Mouse (Mus musculus): ENCODE measurements around the gene Wfikkn1. TPM values are rescaled to one million over a fixed set of nuclear protein-coding genes. Genes with fewer than 3 reads are reported as not detected.

Gene Wfikkn1
- polyA plus RNA-seq, 1 experiment from 2014 or later, result 0.45 TPM

DNA sequence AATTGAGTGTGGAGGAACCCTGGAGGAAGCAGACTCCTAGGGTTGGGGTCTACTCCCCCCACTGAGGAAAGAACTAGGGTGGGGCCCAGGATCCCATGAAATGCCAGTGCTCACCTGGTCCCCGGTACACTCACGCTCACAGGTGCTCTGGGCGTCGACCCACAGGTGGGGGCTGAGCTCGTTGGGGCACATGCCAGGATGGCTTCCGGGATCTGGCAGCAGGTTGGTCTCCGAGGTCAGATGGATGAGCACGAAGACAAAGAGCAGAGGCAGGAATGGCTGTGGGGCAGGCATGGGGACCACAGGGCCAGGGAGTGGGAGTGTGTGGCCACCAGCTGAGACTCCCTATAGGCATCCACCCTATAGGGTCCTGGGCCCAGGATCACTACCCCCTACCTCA, 908 bp downstream of the Wfikkn1 start:
- H3K27ac ChIP-seq (ENCODE audit: low read length), result no peak overlapping the region
- H3K9ac ChIP-seq (ENCODE audit: low read depth, low read length), result no peak overlapping the region

DNA sequence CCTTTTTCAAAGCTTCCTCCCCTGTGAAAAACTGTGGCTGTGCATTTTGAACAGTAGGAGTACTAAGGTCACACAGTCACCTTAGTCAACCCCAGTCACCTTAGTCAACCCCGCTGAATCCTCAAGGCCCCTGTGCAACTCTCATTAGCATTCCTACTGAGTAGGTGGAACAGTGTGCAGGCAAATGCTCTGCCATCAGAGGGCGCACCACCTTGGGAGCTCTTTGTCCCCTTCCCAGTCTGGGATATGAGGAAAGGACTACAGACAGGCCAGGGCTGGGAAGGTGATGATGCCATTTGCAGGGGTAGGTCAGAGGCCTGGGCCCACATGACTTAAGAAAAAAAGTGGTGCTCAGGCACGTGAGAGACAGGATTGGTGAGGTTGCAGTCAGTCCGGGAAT, 1.4 kb downstream of the Wfikkn1 start:
- Histone ChIP-seq H3K9me3 (replicated peaks; ENCODE audit: control insufficient read depth, low read length, poor library complexity, severe bottlenecking) (no peaks in the 10 kb centered on the region), H3K27ac (ENCODE audit: low read length) (no peak overlapping the region), H3K4me1 (ENCODE audit: control insufficient read depth, insufficient read depth, low read length) (peaks cover 19% of the 10 kb centered on the region), H3K4me3 (ENCODE audit: low read depth, low read length) (no peak overlapping the region), H3K27me3 (ENCODE audit: control insufficient read depth, insufficient read depth, low read depth, low read length) (no peaks in the 10 kb centered on the region), H3K4me2 (ENCODE audit: low read length) (no peak overlapping the region), H3K9ac (ENCODE audit: low read depth, low read length) (no peak overlapping the region), H3K36me3 (ENCODE audit: control insufficient read depth, insufficient read depth, low read length) (peaks cover 19% of the 10 kb centered on the region)
- WGBS, result 42% methylated on average over 4 of the region's 4 CpGs
- ATAC-seq, result no peak

More for the DNA sequence above, 908 bp downstream of the Wfikkn1 start:
- WGBS, result 61% methylated on average over 8 of the region's 8 CpGs
- Histone ChIP-seq H3K4me2 (ENCODE audit: low read length) (no peak overlapping the region), H3K4me3 (ENCODE audit: low read depth, low read length) (no peak overlapping the region), H3K27me3 (ENCODE audit: control insufficient read depth, insufficient read depth, low read depth, low read length) (no peaks in the 10 kb centered on the region), H3K4me1 (ENCODE audit: control insufficient read depth, insufficient read depth, low read length) (peaks cover 19% of the 10 kb centered on the region), H3K9me3 (replicated peaks; ENCODE audit: control insufficient read depth, low read length, poor library complexity, severe bottlenecking) (no peaks in the 10 kb centered on the region), H3K36me3 (ENCODE audit: control insufficient read depth, insufficient read depth, low read length) (peaks cover 19% of the 10 kb centered on the region)
- ATAC-seq, result no peak

DNA sequence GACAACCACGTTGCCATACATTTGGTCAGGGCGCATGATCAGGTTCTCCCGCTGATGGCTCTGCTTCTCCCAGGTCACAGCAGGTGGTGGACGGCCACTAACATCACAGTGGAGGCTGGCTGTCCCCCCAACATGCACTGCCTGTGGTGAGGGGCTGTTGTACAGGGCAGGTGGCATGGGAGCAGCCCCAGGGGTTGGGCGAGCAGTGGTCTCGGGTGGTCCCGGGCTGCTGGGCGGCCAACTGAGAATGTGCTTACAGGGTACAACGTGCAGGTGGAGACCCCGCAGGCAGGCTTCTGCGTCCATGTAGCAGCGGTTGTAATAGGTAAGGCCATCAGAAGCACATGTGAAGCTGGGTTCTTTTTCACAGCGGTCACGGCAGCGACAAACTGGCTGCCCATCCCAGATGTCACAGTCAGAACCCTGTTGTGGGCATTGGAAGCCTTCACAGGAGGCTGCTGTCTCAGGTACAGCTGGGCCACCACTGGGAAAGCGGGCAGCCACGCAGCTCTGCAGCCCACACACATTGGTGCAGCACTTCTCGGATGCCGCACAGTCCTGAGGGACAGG, 2.0 kb downstream of the Wfikkn1 start:
- no peaks in the 10 kb centered on the region for H3K9me3 ChIP-seq (replicated peaks; ENCODE audit: control insufficient read depth, low read length, poor library complexity, severe bottlenecking)
- ATAC-seq, result no peak
- 84% methylated on average over 19 of the region's 19 CpGs for WGBS
- no peak overlapping the region for H3K9ac ChIP-seq (ENCODE audit: low read depth, low read length)
- peaks cover 18% of the 10 kb centered on the region for H3K36me3 ChIP-seq (ENCODE audit: control insufficient read depth, insufficient read depth, low read length)
- no peak overlapping the region for H3K4me3 ChIP-seq (ENCODE audit: low read depth, low read length)
- no peak overlapping the region for H3K27ac ChIP-seq (ENCODE audit: low read length)
- H3K27me3 ChIP-seq (ENCODE audit: control insufficient read depth, insufficient read depth, low read depth, low read length), result no peaks in the 10 kb centered on the region
- peaks cover 22% of the 10 kb centered on the region for H3K4me1 ChIP-seq (ENCODE audit: control insufficient read depth, insufficient read depth, low read length)
- H3K4me2 ChIP-seq (ENCODE audit: low read length), result no peak overlapping the region

DNA sequence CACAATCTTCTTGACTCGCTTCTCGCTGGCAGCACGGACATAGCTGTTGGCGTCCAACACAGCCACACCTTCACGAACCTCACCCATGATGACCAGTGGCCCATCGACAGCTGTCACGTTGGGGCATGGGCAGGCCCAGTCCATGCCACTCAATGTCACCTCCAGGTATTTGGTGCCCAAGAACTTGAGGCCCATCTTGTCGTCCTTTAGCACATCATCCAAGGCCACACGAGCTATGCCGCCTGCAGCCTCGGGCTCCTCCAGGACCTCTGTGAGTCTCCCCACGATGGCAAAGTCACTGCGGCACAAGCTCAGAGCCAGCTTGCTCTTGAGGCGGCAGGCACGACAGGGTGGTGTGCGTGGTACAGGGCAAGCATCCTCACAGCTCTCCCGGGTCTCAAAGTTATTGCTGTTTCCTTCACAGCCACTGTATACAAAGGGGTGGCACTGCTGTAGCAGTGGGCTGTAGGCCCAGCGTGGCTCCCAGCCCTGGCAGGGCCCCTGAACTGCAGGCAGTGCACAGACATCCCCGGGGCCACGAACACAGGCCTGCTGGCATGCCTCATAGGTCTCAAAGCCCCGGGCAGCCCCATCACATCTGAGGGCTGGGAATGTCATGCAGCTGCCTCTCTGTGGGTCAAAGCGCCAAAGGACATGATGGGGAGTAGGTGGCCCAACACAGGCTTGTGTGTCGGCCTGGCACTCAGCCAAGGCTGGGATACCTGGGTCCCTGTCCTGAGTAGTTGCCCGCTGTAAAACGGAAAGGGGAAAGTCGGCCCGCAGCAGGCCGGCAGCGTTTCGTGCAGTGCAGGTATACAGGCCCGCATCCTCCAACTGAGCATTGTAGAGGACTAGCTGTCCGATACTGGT, 2.7 kb downstream of the Wfikkn1 start:
- Histone ChIP-seq H3K9ac (ENCODE audit: low read depth, low read length) (no peak overlapping the region), H3K27me3 (ENCODE audit: control insufficient read depth, insufficient read depth, low read depth, low read length) (no peaks in the 10 kb centered on the region), H3K36me3 (ENCODE audit: control insufficient read depth, insufficient read depth, low read length) (peaks cover 11% of the 10 kb centered on the region), H3K9me3 (replicated peaks; ENCODE audit: control insufficient read depth, low read length, poor library complexity, severe bottlenecking) (no peaks in the 10 kb centered on the region), H3K4me2 (ENCODE audit: low read length) (no peak overlapping the region), H3K27ac (ENCODE audit: low read length) (no peak overlapping the region), H3K4me1 (ENCODE audit: control insufficient read depth, insufficient read depth, low read length) (peaks cover 23% of the 10 kb centered on the region), H3K4me3 (ENCODE audit: low read depth, low read length) (no peak overlapping the region)
- ATAC-seq, result no peak
- WGBS, result 91% methylated on average over 32 of the region's 32 CpGs

DNA sequence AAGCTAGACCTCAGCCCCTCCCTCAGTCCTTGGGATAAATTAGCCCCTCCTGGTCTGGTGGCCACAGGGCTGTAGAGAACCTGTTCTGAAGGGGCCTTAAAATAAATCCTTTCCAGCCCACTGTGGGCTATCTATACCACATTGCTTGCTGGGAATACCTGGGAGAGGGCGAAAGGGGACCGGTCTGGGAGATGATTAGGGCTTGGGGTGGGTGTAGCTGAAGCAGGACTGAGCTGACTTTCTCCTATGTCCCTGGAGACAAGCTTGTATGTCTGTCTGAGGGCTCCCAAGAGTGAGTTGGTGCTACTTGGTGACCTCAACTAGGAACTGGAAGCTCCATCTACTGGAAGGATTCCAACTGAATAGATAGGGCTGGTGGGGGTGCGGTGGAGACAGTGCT, 3.6 kb downstream of the Wfikkn1 start:
- Histone ChIP-seq H3K27ac (ENCODE audit: low read length) (no peak overlapping the region), H3K4me3 (ENCODE audit: low read depth, low read length) (no peak overlapping the region), H3K27me3 (ENCODE audit: control insufficient read depth, insufficient read depth, low read depth, low read length) (no peaks in the 10 kb centered on the region), H3K9me3 (replicated peaks; ENCODE audit: control insufficient read depth, low read length, poor library complexity, severe bottlenecking) (no peaks in the 10 kb centered on the region), H3K4me2 (ENCODE audit: low read length) (peak overlapping the region; percentile 77), H3K4me1 (ENCODE audit: control insufficient read depth, insufficient read depth, low read length) (peaks cover 23% of the 10 kb centered on the region), H3K9ac (ENCODE audit: low read depth, low read length) (no peak overlapping the region), H3K36me3 (ENCODE audit: control insufficient read depth, insufficient read depth, low read length) (peaks cover 11% of the 10 kb centered on the region)
- WGBS, result 94% methylated on average over 3 of the region's 3 CpGs
- ATAC-seq, result no peak

DNA sequence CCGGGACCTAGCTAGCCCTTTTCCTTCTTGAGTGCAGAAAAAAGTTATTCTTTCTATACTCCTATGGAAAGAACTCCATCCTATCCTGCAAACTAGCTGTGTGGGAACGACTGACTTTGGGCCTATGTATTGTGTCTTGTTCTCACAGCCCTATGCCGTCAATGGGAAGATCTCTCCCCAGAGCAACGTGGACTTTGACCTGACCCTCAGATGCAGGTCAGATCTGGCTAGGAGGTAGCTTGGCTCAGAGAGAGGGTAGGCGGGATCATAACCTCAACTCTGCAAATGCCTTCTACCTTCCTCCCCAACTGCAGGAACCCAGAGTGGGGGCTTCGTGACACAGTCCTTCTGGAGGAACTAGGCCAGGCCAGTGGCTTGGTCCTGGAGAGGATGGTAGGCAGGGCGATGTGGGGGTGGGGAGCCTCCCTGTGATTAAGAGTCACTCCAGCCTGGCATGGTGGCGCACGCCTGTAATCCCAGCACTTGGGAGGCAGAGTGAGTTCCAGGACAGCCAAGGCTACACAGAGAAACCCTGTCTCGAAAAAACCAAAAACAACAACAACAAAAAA, 4.2 kb downstream of the Wfikkn1 start:
- Histone ChIP-seq H3K4me1 (ENCODE audit: control insufficient read depth, insufficient read depth, low read length) (peaks cover 23% of the 10 kb centered on the region), H3K4me3 (ENCODE audit: low read depth, low read length) (peak overlapping the region; percentile 62), H3K27ac (ENCODE audit: low read length) (peak overlapping the region; percentile 93), H3K36me3 (ENCODE audit: control insufficient read depth, insufficient read depth, low read length) (peaks cover 11% of the 10 kb centered on the region), H3K27me3 (ENCODE audit: control insufficient read depth, insufficient read depth, low read depth, low read length) (no peaks in the 10 kb centered on the region), H3K4me2 (ENCODE audit: low read length) (peak overlapping the region; percentile 77), H3K9ac (ENCODE audit: low read depth, low read length) (peak overlapping the region; percentile 85), H3K9me3 (replicated peaks; ENCODE audit: control insufficient read depth, low read length, poor library complexity, severe bottlenecking) (no peaks in the 10 kb centered on the region)
- ATAC-seq, result no peak
- 57% methylated on average over 10 of the region's 10 CpGs for WGBS

DNA sequence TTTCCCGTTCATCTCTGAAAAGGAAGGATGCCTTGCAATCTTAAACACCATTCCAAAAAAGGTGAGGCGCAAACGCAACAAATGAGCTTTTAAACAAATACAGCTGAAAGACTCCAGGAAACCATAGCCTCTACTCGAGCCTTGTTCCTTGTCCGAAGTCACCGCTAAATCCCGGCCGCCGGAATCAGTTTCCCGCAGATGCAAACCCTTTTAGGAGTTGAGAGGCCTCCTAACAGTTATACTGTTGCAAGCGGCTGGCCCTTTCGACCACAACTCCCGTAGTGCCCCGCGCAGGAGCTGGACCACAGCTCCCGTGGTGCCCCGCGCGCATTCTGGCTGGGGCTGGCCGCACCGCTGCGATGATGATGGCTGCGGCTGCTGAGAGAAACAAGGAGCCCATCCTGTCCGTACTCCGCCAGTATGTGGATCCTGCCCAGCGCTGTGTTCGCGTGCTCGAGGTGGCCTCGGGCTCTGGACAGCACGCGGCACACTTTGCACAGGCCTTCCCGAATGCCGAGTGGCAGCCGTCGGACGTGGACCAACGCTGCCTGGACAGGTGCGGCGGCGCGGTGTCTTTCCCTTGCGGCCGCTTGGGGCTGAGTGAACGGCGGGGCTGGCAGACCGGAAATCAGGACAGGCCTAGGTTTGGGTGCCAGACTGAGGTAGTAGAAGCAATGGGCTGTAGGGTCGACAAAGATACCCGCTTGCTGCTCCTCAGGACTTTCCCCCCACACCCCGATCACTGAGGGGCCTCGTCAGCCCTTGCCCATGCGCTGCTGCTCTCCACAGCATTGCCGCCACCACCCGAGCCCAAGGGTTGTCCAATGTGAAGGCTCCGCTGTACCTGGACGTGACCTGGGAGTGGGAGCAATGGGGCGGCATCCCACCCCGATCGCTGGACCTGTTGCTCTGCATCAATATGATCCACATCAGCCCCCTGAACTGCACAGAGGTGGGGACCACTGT, 5.2 kb downstream of the Wfikkn1 start:
- H3K9ac ChIP-seq (ENCODE audit: low read depth, low read length), result peak overlapping the region; percentile 85
- peaks cover 20% of the 10 kb centered on the region for H3K4me1 ChIP-seq (ENCODE audit: control insufficient read depth, insufficient read depth, low read length)
- under 1% methylated on average over 59 of the region's 59 CpGs for WGBS
- peak; percentile 93 for ATAC-seq
- peaks cover 11% of the 10 kb centered on the region for H3K36me3 ChIP-seq (ENCODE audit: control insufficient read depth, insufficient read depth, low read length)
- H3K4me2 ChIP-seq (ENCODE audit: low read length), result peak overlapping the region; percentile 77
- H3K27ac ChIP-seq (ENCODE audit: low read length), result peak overlapping the region; percentile 93
- no peaks in the 10 kb centered on the region for H3K9me3 ChIP-seq (replicated peaks; ENCODE audit: control insufficient read depth, low read length, poor library complexity, severe bottlenecking)
- H3K27me3 ChIP-seq (ENCODE audit: control insufficient read depth, insufficient read depth, low read depth, low read length), result no peaks in the 10 kb centered on the region
- peak overlapping the region; percentile 62 for H3K4me3 ChIP-seq (ENCODE audit: low read depth, low read length)

DNA sequence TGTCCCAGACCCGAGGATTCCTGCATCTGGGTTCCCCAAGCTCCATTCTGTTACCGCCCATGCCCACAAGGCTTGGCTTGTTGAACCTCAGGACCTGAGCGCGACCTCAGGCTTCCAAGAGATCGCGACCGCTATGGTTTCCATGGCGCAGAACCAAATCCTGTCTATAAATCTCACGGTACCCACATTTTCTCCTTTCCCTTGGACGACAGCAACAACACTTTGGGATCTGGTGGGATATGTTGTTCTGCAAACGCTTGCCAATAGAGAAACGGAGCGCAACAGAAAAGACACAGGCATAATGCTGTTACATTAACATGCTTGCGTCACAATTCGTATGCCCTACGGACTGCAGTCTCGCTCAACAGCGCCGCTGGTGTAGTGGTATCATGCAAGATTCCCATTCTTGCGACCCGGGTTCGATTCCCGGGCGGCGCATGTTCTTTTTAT, 5.9 kb downstream of the Wfikkn1 start, which contains the start of gene Mettl26:
Gene Mettl26, plus strand, starts transcription at position 354 of the 450 bp plus-strand sequence.
- peak within 1 kb of the TSS; percentile 85 for H3K9ac ChIP-seq (ENCODE audit: low read depth, low read length)
- peak within 1 kb of the TSS; percentile 93 for H3K27ac ChIP-seq (ENCODE audit: low read length)
- peaks cover 11% of the 10 kb centered on the region for H3K36me3 ChIP-seq (ENCODE audit: control insufficient read depth, insufficient read depth, low read length)
- H3K27me3 ChIP-seq (ENCODE audit: control insufficient read depth, insufficient read depth, low read depth, low read length), result no peaks in the 10 kb centered on the region
- H3K4me2 ChIP-seq (ENCODE audit: low read length), result peak within 1 kb of the TSS; percentile 77
- peak within 1 kb of the TSS; percentile 62 for H3K4me3 ChIP-seq (ENCODE audit: low read depth, low read length)
- ATAC-seq, result peak; percentile 69
- under 1% methylated on average over 25 of the region's 25 CpGs for WGBS
- no peaks in the 10 kb centered on the region for H3K9me3 ChIP-seq (replicated peaks; ENCODE audit: control insufficient read depth, low read length, poor library complexity, severe bottlenecking)
- H3K4me1 ChIP-seq (ENCODE audit: control insufficient read depth, insufficient read depth, low read length), result peaks cover 17% of the 10 kb centered on the region
